Mouse (Mus musculus) lung, embryonic 16.5 days (tissue): Measurements from ENCODE around the gene Decr2. TPM values are rescaled to one million over a fixed set of nuclear protein-coding genes. Genes with fewer than 3 reads are reported as not detected.

ENCODE experiments used
- ATAC-seq: fragments of 200-750 bp; cut with Nextera tagmentation; 2 replicates; pipeline ENCODE4 v1.8.0; 2017; ENCODE audit warnings: low read depth, mild to moderate bottlenecking, moderate library complexity
- H3K27ac ChIP-seq: fragments of 300-500 bp; sonication (generic); 2 replicates; pipeline ENCODE4 v1.5.1; 2014; ENCODE audit warnings: mild to moderate bottlenecking, control low read depth, low read length
- H3K27me3 ChIP-seq: fragments of 300-500 bp; sonication (generic); 2 replicates; pipeline ENCODE4 v1.6.1; 2014; ENCODE audit warnings: low read depth, low read length, mixed read lengths; ENCODE audit not compliant: control insufficient read depth, insufficient read depth
- H3K36me3 ChIP-seq: fragments of 300-500 bp; sonication (generic); 2 replicates; pipeline ENCODE4 v1.6.1; 2014; ENCODE audit warnings: low read length; ENCODE audit not compliant: control insufficient read depth, insufficient read depth
- H3K4me1 ChIP-seq: fragments of 300-500 bp; sonication (generic); replicated peaks from 2 replicates; pipeline ENCODE4 v1.6.1; 2014; ENCODE audit warnings: low read length, mixed read lengths; ENCODE audit not compliant: control insufficient read depth, insufficient read depth
- H3K4me2 ChIP-seq: fragments of 300-500 bp; sonication (generic); 2 replicates; pipeline ENCODE4 v1.6.1; 2014; ENCODE audit warnings: low read depth, low read length, control low read depth
- H3K4me3 ChIP-seq: fragments of 300-500 bp; sonication (generic); 2 replicates; pipeline ENCODE4 v1.5.1; 2014; ENCODE audit warnings: mild to moderate bottlenecking, low read length, control low read depth
- H3K9ac ChIP-seq: fragments of 300-500 bp; sonication (generic); 2 replicates; pipeline ENCODE4 v1.6.1; 2014; ENCODE audit warnings: low read length, control low read depth
- H3K9me3 ChIP-seq: fragments of 300-500 bp; sonication (generic); 2 replicates; pipeline ENCODE4 v1.6.1; 2016; ENCODE audit warnings: low read length; ENCODE audit not compliant: control insufficient read depth
- WGBS: fragments of 180-500 bp; shearing (Covaris S2); extraction: QIAGEN DNeasy Blood & Tissue Kit; methylation state at CpG from one replicate; pipeline ENCODE4 v1.1.7; 2014; 5-methylcytosine and 5-hydroxymethylcytosine counted together
- polyA plus RNA-seq: library from polyadenylated mRNA; unstranded; fragments of >200 nt; fragmentation: Nextera tagmentation; extraction: Ambion mirVana; gene quantifications from 2 replicates; pipeline ENCODE4 v1.2.1, GENCODE M21; 2015

The Decr2 gene
- polyA plus RNA-seq, 1 experiment from 2014 or later, result 36.3 TPM

DNA sequence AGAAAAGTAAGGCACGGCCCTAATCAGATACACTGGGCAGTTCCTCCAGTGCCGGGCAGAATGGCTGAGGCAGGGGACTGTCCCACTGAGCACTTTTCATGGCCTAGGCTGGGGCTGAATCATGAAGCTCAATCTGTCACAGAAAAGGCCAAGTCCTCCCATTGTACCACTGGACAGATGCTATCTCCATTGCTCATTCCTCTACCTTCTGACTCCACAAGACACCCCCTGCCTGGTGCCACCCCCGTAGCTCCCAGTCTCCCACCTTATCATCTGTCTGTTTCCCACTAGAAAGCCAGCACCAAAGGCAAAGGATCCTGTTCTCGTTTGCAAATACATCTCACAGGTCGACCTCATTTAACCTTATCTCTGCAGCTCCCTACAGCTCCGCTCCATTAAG, 58.1 kb downstream of the Decr2 start:
- H3K9me3 ChIP-seq, result no peaks in the 10 kb centered on the region
- H3K9ac ChIP-seq, result no peak overlapping the region
- H3K36me3 ChIP-seq, result no peaks in the 10 kb centered on the region
- H3K4me1 ChIP-seq, result no peaks in the 10 kb centered on the region
- ATAC-seq, result no peak
- no peak overlapping the region for H3K4me3 ChIP-seq
- no peaks in the 10 kb centered on the region for H3K27me3 ChIP-seq
- WGBS, result 68% methylated on average over 6 of the region's 6 CpGs
- H3K27ac ChIP-seq, result no peak overlapping the region
- H3K4me2 ChIP-seq, result no peak overlapping the region

DNA sequence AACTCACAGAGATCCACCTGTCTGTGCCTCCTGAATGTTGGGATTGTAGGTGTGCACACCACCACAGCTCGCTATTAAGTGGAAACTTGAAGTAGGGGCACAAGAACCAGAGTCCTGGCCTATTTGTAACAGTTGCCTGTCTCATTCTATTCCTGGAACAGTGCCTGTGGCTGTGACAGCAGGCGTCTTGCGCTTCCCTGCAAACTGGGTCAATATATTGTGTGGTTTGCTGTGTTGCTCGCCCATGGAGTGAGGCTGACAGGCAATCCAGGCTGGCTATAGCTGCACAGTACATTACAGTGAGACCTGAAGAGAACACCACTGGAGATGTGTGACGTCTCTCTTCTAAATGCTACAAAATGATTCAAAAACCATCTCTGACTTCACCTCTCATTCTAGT, 58.6 kb downstream of the Decr2 start:
- H3K4me3 ChIP-seq, result no peak overlapping the region
- WGBS, result 92% methylated on average over 5 of the region's 5 CpGs
- no peaks in the 10 kb centered on the region for H3K9me3 ChIP-seq
- no peaks in the 10 kb centered on the region for H3K36me3 ChIP-seq
- no peaks in the 10 kb centered on the region for H3K4me1 ChIP-seq
- H3K9ac ChIP-seq, result no peak overlapping the region
- no peaks in the 10 kb centered on the region for H3K27me3 ChIP-seq
- no peak overlapping the region for H3K4me2 ChIP-seq
- ATAC-seq, result no peak
- no peak overlapping the region for H3K27ac ChIP-seq

Other genes with a start within 250 kb of the Decr2 start
- 1.9 and 2.3 TPM in 2 replicates for gene Gm20683, start 248.6 kb downstream of the Decr2 start, polyA plus RNA-seq
- gene Rhot2, start 245.5 kb downstream of the Decr2 start, polyA plus RNA-seq, result 18.3 and 18.6 TPM in 2 replicates
- gene Wdr90, start 228.8 kb downstream of the Decr2 start, polyA plus RNA-seq, result 32.6 and 33.4 TPM in 2 replicates
- gene Mcrip2, start 221.6 kb downstream of the Decr2 start, polyA plus RNA-seq, result 20.6 and 21.6 TPM in 2 replicates
- 54.2 and 58.4 TPM in 2 replicates for gene Mettl26, start 215.3 kb downstream of the Decr2 start, polyA plus RNA-seq
- 0.43 and 0.50 TPM in 2 replicates for gene Wfikkn1, start 209.5 kb downstream of the Decr2 start, polyA plus RNA-seq
- gene Rab40c, start 170.6 kb downstream of the Decr2 start, polyA plus RNA-seq, result 23.4 and 26.5 TPM in 2 replicates
- 62.0 and 64.2 TPM in 2 replicates for gene Pigq, start 145.4 kb downstream of the Decr2 start, polyA plus RNA-seq
- 0.41 and 1.1 TPM in 2 replicates for gene Nhlrc4, start 145.4 kb downstream of the Decr2 start, polyA plus RNA-seq
- 0.08 and 0.16 TPM in 2 replicates for gene A930017K11Rik, start 137.8 kb downstream of the Decr2 start, polyA plus RNA-seq
- 21.1 TPM in 2 replicates for gene Capn15, start 104.5 kb downstream of the Decr2 start, polyA plus RNA-seq
- 6.5 and 6.7 TPM in 2 replicates for gene Rab11fip3, start 20.8 kb downstream of the Decr2 start, polyA plus RNA-seq
- 68.3 and 69.7 TPM in 2 replicates for gene Nme4, start 5.3 kb upstream of the Decr2 start, polyA plus RNA-seq
- 2.2 and 3.0 TPM in 2 replicates for gene Tmem8, start 23.0 kb upstream of the Decr2 start, polyA plus RNA-seq
- gene Mrpl28, start 33.2 kb upstream of the Decr2 start, polyA plus RNA-seq, result 188 and 194 TPM in 2 replicates
- gene Axin1, start 48.4 kb upstream of the Decr2 start, polyA plus RNA-seq, result 6.9 and 7.4 TPM in 2 replicates
- gene Pdia2, start 108.8 kb upstream of the Decr2 start, polyA plus RNA-seq, result 0.20 and 0.31 TPM in 2 replicates
- gene Rgs11, start 112.6 kb upstream of the Decr2 start, polyA plus RNA-seq, result 10.9 and 13.3 TPM in 2 replicates
- 3.6 and 4.3 TPM in 2 replicates for gene Arhgdig, start 117.4 kb upstream of the Decr2 start, polyA plus RNA-seq
- 46.9 and 49.6 TPM in 2 replicates for gene Fam234a, start 153.9 kb upstream of the Decr2 start, polyA plus RNA-seq
- 79.8 and 86.9 TPM in 2 replicates for gene Luc7l, start 162.6 kb upstream of the Decr2 start, polyA plus RNA-seq